Mouse (Mus musculus) heart, postnatal 14 days (tissue): ENCODE results near the gene Zfp644. TPM values are rescaled to one million over a fixed set of nuclear protein-coding genes. Genes with fewer than 3 reads are reported as not detected.

Experiments
- DNase-seq, 2 experiments: peaks; one replicate each; pipeline ENCODE4 v3.0.0; 2021 to 2022
- intact Hi-C: fragments of 180-260 bp; cut with DNase I; formaldehyde crosslinking; loops from one replicate; pipeline ENCODE4 v1.15.1; 2025
- total RNA-seq, 2 experiments: library from RNA; stranded (reverse); gene quantifications; 2 replicates each; pipeline ENCODE4 v1.2.3; 2021

Gene Zfp644
- total RNA-seq, 2 experiments from 2014 or later: 66.0 to 70.4 TPM

GRCm38 (mm10) chr5:106672597-106672996, 24.5 kb downstream of the Zfp644 start:
- intact Hi-C loops: no loop called here

DNA sequence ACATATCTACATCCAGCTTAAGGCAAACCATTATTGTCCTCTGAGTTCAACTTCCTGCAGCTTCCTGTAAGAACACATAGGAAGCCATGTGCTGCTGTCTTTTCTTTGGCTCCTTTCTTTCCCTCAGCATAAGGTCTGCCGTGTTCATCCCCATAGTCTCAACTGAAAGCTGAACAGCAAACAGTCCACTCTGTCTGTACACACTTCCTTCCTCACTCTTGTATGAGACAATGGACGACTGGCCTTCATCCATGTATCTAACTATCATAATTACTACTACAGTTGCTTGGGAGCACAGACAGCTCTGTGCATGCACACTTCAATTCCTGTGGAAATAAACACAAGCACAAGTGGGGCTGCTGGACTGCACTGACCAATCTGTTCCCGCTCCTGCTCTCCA, 25.2 kb downstream of the Zfp644 start:
- DNase-seq: no peak
- intact Hi-C loops: no loop called here

More at GRCm38 (mm10) chr5:106672597-106672996, 24.5 kb downstream of the Zfp644 start:
- no peak for DNase-seq

- intact Hi-C loops: no loop called here
- DNase-seq: no peak
These were observed 32.2 kb downstream of the Zfp644 start for GRCm38 (mm10) chr5:106664910-106665309.

GRCm38 (mm10) chr5:106660867-106661266, 36.2 kb downstream of the Zfp644 start:
- intact Hi-C loops: no loop called here
- no peak for DNase-seq

- intact Hi-C loops: loop anchor here (10.0 kb wide), 1 partner anchor 288 kb away; no protein-coding TSS in a partner anchor
- DNase-seq: no peak
These were observed 44.2 kb downstream of the Zfp644 start for GRCm38 (mm10) chr5:106652790-106653328.

DNA sequence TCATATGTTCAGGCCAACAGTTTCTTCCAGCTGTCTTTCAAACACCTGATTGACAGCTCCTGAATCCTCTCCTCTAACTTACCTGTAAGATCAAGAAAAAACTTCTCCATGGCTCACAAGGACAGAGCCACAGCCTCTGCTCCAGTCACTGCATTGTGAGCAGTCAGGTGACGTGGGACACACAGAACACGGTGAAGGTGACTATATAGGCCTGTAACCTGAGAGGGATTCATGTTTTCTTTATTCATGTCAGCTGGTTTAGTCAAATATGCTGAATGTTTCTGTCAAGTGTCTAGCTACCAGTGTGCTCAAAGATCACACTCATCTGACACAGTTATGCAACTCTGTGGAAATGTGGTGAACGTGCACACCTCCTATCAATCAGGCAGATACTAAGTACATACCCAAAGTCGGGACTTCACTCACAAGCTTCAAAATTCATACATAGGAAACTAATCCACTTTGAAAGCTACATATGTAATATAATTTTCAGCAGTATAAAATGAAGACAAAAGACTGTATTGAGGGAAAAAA, 44.8 kb downstream of the Zfp644 start:
- intact Hi-C loops: loop anchor here (10.0 kb wide), 1 partner anchor 287 kb away; no protein-coding TSS in a partner anchor
- DNase-seq: no peak

- intact Hi-C loops: loop anchor here (2.0 to 10.0 kb wide), 2 partner anchors 187 to 285 kb away; no protein-coding TSS in a partner anchor
- no peak for DNase-seq
These were observed 47.1 kb downstream of the Zfp644 start for GRCm38 (mm10) chr5:106649995-106650394.

DNA sequence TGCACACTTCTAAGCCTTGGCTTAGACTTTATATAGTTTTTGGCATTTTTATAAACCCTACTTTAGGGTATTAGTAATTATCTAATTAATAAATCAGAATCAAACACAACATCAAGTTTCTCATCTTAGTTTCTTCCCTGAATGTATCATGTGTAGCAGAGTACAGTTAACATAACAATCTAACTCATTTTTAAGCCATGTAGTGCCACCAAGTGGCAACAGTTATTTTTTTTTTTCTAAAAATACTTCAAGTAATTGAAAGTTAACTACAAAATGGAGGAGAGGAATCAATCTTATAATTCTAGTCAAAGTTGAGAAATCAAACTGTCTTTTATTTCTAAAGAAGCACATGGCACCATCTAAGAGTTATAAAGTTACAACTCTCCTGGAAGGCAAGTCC, 47.6 kb downstream of the Zfp644 start:
- intact Hi-C loops: loop anchor here (2.0 kb wide), 1 partner anchor 187 kb away; no protein-coding TSS in a partner anchor
- DNase-seq: no peak

DNA sequence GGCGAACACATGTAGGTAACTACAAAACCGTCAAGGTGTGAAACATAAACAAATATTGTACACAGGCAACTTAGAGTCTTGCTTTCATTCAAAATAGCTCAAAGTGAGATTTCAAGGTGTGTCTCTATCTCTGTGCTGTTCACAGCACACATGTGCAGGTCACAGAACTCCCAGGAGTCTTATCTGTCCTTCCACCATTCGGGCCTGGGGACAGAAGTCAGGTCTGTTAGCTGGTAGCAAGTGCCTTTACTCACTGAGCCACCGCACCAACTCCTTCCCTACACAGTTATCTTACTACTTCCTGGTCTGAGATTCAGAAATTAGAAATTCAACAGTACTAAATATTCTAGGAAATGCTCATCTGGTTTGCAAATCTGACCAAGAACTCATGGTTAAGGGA, 53.7 kb downstream of the Zfp644 start:
- DNase-seq: no peak
- intact Hi-C loops: no loop called here

GRCm38 (mm10) chr5:106641876-106642275, 55.2 kb downstream of the Zfp644 start:
- intact Hi-C loops: no loop called here
- no peak for DNase-seq

DNA sequence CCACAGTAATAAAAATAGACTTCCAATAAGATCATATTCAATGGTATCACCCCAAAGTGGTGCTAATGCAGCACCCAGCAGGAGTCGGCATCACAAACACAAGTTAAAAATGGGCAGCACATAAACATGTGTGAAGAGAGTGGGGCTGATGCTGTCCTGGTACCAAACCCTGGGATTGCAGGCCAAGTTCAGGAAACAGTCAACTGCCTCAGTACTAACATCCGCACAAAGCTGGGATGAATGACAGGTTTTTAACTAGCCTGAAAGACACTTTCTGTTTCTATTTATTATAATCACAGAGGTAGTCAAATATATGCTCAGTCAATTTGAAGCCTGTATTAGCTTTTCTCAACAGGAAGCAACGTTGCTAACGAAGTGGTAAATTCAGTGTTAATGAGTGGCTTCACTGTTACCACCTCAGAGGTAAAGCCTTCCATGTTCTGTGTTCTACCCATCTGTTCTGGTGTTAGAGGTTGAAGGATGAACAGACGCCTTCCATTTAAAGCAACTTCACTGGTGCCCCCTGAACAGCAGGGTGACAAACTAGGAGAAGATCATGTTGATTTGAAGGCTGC, 56.8 kb downstream of the Zfp644 start:
- no peak for DNase-seq
- intact Hi-C loops: no loop called here

DNA sequence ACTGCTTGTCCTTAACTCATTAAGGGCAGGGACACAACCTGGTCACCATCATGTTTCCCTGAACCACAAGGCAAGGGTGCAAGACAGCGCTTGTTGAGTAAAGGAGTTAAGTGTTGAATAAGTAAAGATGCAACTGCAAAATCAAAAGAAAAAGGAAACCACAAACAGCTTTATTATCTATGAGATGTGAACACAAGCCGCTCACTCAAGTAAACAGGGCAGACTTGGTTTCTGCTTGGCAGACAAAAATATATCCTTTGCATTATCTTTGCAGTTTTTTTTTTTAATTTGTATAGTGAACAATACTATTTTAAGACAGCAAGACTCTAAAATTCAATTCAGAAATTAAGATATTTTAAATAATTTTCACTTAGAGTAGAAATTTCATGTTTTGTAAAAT, 57.5 kb downstream of the Zfp644 start:
- no peak for DNase-seq
- intact Hi-C loops: no loop called here

DNA sequence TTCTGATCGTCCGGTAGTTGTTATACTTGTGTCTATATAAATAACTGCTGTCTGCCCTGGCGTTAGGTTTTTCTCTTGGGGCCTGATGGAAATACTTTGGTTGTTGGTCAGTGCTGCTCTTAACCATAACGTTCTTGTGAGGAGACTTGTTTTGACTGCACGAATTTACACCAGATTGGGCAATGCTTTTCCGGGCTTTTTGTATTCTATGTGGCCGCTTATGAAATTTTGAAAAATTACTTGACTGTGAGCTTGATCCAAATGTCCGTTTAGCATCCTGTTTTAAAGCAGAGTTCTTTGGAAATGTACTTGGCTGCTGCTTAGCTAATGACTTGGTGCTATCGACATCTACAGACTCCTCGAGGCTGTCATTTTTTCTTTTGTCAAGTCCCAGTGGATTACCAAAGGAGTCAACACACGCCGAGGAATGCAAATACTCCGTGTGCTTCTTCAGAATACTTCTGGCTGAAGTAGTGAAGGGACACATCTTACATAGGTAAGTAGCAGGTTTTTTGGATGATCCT, 60.6 kb downstream of the Zfp644 start:
- intact Hi-C loops: no loop called here
- no peak for DNase-seq

DNA sequence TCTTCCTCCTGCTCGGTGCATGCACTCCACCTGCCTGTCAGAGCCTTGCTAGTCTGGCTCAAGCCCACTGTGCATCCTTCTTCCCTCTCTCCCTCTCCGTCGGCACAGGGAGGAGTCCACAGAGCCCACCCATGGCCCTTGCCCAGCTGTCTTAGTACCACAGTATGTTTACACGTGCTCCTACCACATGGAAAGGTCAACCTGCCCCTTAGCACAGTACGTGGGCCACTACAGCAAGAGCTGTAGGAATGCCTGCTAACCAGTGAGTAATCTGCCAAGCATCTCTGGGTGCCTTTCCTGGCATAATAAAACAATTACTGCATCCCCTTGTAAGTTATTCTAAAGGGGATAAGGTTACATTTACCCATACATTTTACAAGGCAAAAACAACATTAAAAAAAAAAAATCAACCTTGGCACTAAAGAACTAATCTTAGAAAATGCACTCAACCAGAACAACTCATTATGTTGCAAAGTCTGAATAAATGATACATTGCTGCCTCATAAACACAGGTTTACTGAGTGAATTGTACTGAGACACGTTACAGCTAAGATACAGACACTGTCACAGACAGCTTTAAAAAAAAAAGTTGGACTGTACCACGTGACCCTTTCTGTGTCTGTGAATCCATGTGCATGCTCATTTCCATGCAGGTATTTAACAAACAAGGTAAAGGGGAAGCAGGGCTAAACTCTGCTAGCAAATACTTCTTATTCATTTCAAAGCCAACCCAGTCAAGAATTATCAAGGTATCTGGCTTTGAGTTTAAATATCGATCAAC, 68.5 kb downstream of the Zfp644 start:
- no peak for DNase-seq
- intact Hi-C loops: no loop called here

- peak in 1 of 2 experiments; percentile 34 for DNase-seq
- intact Hi-C loops: no loop called here
These were observed 73.8 kb downstream of the Zfp644 start for GRCm38 (mm10) chr5:106623337-106623736.

- DNase-seq: no peak
- intact Hi-C loops: no loop called here
These were observed 74.9 kb downstream of the Zfp644 start for GRCm38 (mm10) chr5:106622193-106622592.

DNA sequence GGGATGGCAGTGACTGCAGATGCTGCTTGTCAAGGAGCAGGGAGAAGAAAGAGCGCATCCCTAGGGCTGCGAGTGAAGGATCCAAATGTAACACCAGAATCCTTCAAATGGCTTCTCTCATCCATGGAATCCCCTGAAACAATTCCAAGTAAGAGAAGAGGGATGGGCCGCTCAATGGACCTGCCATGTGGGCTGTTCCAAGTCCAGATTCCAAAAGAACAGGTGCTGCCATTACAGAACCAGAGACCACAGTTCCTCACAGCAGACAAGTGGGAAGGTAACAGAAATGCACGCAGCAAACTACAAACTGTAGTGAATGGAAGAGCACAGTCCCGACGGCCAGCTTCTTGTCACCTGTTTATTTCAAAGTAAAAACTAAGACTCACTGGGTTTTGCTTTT, 76.6 kb downstream of the Zfp644 start:
- intact Hi-C loops: no loop called here
- no peak for DNase-seq

DNA sequence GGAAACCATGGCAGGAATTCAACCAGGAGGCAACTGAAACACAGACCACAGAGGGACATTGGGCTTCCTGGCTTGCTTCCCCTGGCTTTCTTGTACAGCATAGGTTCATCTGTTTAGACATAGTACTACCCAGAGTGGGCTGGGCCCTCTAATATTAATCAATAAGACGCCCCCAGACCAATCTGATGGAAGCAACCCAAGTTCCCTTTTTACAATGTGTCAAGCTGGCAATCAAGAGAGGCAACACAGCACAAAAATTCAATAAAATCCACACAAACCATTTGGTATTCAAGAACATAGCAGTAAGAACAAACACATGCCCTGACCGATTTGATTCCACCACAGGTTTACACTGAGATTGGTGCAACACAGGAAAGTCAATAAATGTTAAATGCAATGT, 82.1 kb downstream of the Zfp644 start:
- DNase-seq: no peak
- intact Hi-C loops: no loop called here

DNA sequence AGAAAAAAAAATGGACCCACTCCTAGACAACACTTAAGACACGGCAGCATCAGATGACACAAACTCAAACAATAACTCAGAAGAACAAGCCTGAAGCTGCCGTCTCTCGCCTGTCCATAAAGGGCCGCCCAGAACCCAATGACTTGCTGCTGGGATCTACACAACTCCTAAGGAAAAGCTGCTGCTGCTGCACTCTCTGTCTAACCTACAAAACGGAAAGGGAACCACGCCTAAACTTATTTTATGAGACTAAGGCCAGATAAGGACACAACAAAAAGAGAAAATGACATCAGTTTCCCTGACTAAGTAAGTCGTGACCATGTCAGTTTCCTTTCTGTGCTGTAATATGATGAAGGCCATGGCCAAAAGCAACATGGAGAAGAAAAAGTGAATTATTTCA, 82.5 kb downstream of the Zfp644 start:
- intact Hi-C loops: no loop called here
- DNase-seq: no peak

GRCm38 (mm10) chr5:106612151-106612550, 84.9 kb downstream of the Zfp644 start:
- no peak for DNase-seq
- intact Hi-C loops: no loop called here

DNA sequence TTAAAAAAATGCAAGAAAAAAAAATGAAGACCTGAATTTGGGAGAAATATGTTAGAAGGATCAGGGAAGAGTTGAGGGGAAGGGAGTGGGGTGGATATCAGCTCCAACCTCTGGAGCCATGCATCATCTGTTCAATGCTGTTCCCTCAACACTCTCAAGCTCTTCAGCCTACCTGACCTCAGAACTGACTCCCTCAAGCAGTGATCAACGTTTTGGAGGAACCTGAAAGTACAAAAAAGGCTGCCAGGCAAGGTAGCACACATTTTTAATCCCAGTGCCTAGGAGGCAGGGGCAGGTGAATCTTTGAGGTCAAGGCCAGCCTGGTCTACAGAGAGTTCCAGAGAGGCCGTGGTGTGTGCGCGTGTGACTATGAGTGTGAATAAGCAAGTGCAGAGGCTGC, 88.3 kb downstream of the Zfp644 start, which contains the start of gene Gm17304:
Gene Gm17304, plus strand, starts transcription at position 301 of the 400 bp plus-strand sequence.
- intact Hi-C loops: no loop called here
- no peak for DNase-seq
